Mouse (Mus musculus): ENCODE results near the gene Rcl1. TPM values are rescaled to one million over a fixed set of nuclear protein-coding genes. Genes with fewer than 3 reads are reported as not detected.

Rcl1 gene
- polyA plus RNA-seq, 2 experiments = 30.9 to 48.6 TPM

DNA sequence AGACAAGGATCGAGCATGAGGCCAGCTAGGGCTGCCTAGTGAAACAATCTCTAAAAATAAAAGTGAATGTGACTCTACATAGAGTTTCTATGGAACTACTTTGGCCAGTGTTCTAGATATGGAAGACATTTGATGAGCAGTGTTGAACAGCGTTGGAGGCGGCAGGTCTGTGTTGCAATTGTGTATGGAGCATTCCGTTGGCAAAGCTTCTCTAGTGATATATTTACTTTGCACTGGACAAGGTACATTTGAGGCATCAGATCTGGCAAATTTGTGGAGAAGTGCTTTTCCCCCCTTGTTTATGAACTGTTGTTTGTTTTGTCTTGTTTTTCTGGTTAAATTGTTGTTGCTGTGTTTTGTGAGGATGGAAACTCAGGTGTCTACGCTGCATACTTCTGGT lies 28.4 kb downstream of the Rcl1 start:
- Histone ChIP-seq H3K4me2 (replicated peaks; ENCODE audit: low read depth, low read length, severe bottlenecking) (no peak overlapping the region), H3K4me1 (ENCODE audit: control insufficient read depth, insufficient read depth, low read length) (no peaks in the 10 kb centered on the region), H3K36me3 (ENCODE audit: control insufficient read depth, insufficient read depth, low read length) (peaks cover 44% of the 10 kb centered on the region), H3K9me3 (ENCODE audit: control insufficient read depth, low read length) (no peaks in the 10 kb centered on the region), H3K27me3 (ENCODE audit: control insufficient read depth, insufficient read depth, low read length) (no peaks in the 10 kb centered on the region), H3K4me3 (replicated peaks; ENCODE audit: low read length) (no peak overlapping the region), H3K27ac (replicated peaks; ENCODE audit: low read depth, low read length) (no peak overlapping the region), H3K9ac (ENCODE audit: low read depth, low read length, severe bottlenecking) (no peak overlapping the region)
- no peak for TF ChIP-seq POLR2A (IDR thresholded peaks at IDR 0.05; ENCODE audit: borderline replicate concordance, extremely low read depth, insufficient read depth, insufficient read length)
- 94% methylated on average over 5 of the region's 5 CpGs for WGBS
- DNase-seq (ENCODE audit: low spot score) = no peak
- no peak for ATAC-seq (ENCODE audit: low FRiP score, low read depth)

- H3K4me3 ChIP-seq (replicated peaks; ENCODE audit: low read length) = no peak overlapping the region
- H3K27me3 ChIP-seq (ENCODE audit: control insufficient read depth, insufficient read depth, low read length) = no peaks in the 10 kb centered on the region
- DNase-seq (ENCODE audit: low spot score) = no peak
- no peak overlapping the region for H3K9ac ChIP-seq (ENCODE audit: low read depth, low read length, severe bottlenecking)
- H3K4me1 ChIP-seq (ENCODE audit: control insufficient read depth, insufficient read depth, low read length) = no peaks in the 10 kb centered on the region
- WGBS = 90% methylated on average over 4 of the region's 4 CpGs
- H3K9me3 ChIP-seq (ENCODE audit: control insufficient read depth, low read length) = no peaks in the 10 kb centered on the region
- no peak for TF ChIP-seq POLR2A (IDR thresholded peaks at IDR 0.05; ENCODE audit: borderline replicate concordance, extremely low read depth, insufficient read depth, insufficient read length)
- ATAC-seq (ENCODE audit: low FRiP score, low read depth) = no peak
- no peak overlapping the region for H3K4me2 ChIP-seq (replicated peaks; ENCODE audit: low read depth, low read length, severe bottlenecking)
- H3K27ac ChIP-seq (replicated peaks; ENCODE audit: low read depth, low read length) = no peak overlapping the region
- peaks cover 47% of the 10 kb centered on the region for H3K36me3 ChIP-seq (ENCODE audit: control insufficient read depth, insufficient read depth, low read length)
Measured at GRCm38 (mm10) chr19:29131171-29131570, 30.0 kb downstream of the Rcl1 start.

DNA sequence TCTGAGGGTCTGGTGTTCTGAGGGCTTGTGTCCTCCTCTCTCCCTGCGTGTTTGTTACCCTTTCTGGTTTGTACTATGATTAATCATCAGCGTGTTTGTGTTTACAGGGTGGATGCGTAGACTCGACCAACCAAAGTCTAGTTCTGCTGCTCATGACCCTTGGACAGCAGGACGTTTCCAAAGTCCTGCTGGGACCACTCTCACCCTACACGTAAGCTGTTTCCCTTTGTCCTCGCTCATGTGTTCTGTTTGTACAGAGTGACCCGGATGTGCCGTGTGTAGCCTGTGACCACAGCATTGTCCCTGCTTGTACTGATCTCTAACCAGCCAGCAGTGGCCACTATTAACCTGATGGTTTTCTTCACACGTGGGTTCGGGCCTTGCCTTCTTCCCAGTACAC lies 33.1 kb downstream of the Rcl1 start:
- DNase-seq (ENCODE audit: low spot score) (no peak), ATAC-seq (ENCODE audit: low FRiP score, low read depth) (no peak)
- H3K4me2 ChIP-seq (replicated peaks; ENCODE audit: low read depth, low read length, severe bottlenecking) = no peak overlapping the region
- no peaks in the 10 kb centered on the region for H3K9me3 ChIP-seq (ENCODE audit: control insufficient read depth, low read length)
- no peak for TF ChIP-seq POLR2A (IDR thresholded peaks at IDR 0.05; ENCODE audit: borderline replicate concordance, extremely low read depth, insufficient read depth, insufficient read length)
- no peak overlapping the region for H3K27ac ChIP-seq (replicated peaks; ENCODE audit: low read depth, low read length)
- WGBS = 90% methylated on average over 11 of the region's 11 CpGs
- H3K4me1 ChIP-seq (ENCODE audit: control insufficient read depth, insufficient read depth, low read length) = peaks cover 5% of the 10 kb centered on the region
- H3K9ac ChIP-seq (ENCODE audit: low read depth, low read length, severe bottlenecking) = no peak overlapping the region
- no peaks in the 10 kb centered on the region for H3K27me3 ChIP-seq (ENCODE audit: control insufficient read depth, insufficient read depth, low read length)
- peaks cover 43% of the 10 kb centered on the region for H3K36me3 ChIP-seq (ENCODE audit: control insufficient read depth, insufficient read depth, low read length)
- no peak overlapping the region for H3K4me3 ChIP-seq (replicated peaks; ENCODE audit: low read length)

- no peak for ATAC-seq (ENCODE audit: low FRiP score, low read depth)
- H3K9me3 ChIP-seq (ENCODE audit: control insufficient read depth, low read length) = no peaks in the 10 kb centered on the region
- H3K36me3 ChIP-seq (ENCODE audit: control insufficient read depth, insufficient read depth, low read length) = peaks cover 37% of the 10 kb centered on the region
- H3K27ac ChIP-seq (replicated peaks; ENCODE audit: low read depth, low read length) = no peak overlapping the region
- no peak overlapping the region for H3K4me2 ChIP-seq (replicated peaks; ENCODE audit: low read depth, low read length, severe bottlenecking)
- H3K4me3 ChIP-seq (replicated peaks; ENCODE audit: low read length) = no peak overlapping the region
- no peak for TF ChIP-seq POLR2A (IDR thresholded peaks at IDR 0.05; ENCODE audit: borderline replicate concordance, extremely low read depth, insufficient read depth, insufficient read length)
- no peaks in the 10 kb centered on the region for H3K27me3 ChIP-seq (ENCODE audit: control insufficient read depth, insufficient read depth, low read length)
- no peak overlapping the region for H3K9ac ChIP-seq (ENCODE audit: low read depth, low read length, severe bottlenecking)
- DNase-seq (ENCODE audit: low spot score) = no peak
- H3K4me1 ChIP-seq (ENCODE audit: control insufficient read depth, insufficient read depth, low read length) = peaks cover 5% of the 10 kb centered on the region
- 90% methylated on average over 11 of the region's 11 CpGs for WGBS
Measured at GRCm38 (mm10) chr19:29135172-29135736, 34.1 kb downstream of the Rcl1 start.

DNA sequence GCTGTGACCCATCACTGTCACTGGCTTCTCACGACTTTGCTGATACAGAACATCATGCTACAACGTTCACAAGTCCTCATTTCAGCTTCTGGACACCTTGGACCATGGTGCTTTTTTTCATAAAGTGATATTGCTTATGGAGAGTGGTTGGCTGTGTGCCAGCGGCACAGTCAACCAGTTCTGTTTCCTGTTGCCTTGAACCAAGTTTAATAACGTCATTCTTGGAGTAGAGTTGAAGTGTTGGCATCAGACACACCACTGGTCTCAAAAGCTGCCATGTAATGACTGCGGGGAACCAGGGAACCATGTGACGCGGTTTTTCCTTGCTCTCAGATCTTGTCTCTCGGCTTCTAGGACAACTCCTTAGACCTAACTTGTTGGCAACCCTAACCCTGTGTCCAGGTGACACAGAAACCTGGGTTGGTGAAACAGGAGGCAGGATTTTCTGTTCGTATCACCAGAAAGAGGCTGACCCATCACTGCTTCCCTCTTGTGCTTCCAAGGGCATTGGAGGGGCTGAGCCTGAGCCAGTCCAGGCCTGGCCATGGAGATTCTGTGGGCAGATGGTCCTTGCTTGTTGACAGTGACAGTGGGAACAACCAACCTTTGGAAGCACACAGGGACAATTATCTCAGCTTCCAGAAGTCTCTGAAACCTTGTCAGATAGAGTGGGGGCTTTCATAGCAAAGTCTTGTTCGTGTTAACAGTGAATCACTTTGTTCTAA lies 37.5 kb downstream of the Rcl1 start:
- 82% methylated on average over 10 of the region's 10 CpGs for WGBS
- TF ChIP-seq POLR2A (IDR thresholded peaks at IDR 0.05; ENCODE audit: borderline replicate concordance, extremely low read depth, insufficient read depth, insufficient read length) = no peak
- Histone ChIP-seq H3K4me2 (replicated peaks; ENCODE audit: low read depth, low read length, severe bottlenecking) (no peak overlapping the region), H3K27ac (replicated peaks; ENCODE audit: low read depth, low read length) (no peak overlapping the region), H3K27me3 (ENCODE audit: control insufficient read depth, insufficient read depth, low read length) (no peaks in the 10 kb centered on the region), H3K36me3 (ENCODE audit: control insufficient read depth, insufficient read depth, low read length) (peaks cover 27% of the 10 kb centered on the region), H3K9ac (ENCODE audit: low read depth, low read length, severe bottlenecking) (no peak overlapping the region), H3K4me3 (replicated peaks; ENCODE audit: low read length) (no peak overlapping the region), H3K9me3 (ENCODE audit: control insufficient read depth, low read length) (no peaks in the 10 kb centered on the region), H3K4me1 (ENCODE audit: control insufficient read depth, insufficient read depth, low read length) (peaks cover 5% of the 10 kb centered on the region)
- no peak for DNase-seq (ENCODE audit: low spot score)
- ATAC-seq (ENCODE audit: low FRiP score, low read depth) = no peak
